25 mouse cellular contexts compared by ENCODE assay signal in the genomic region with DNA sequence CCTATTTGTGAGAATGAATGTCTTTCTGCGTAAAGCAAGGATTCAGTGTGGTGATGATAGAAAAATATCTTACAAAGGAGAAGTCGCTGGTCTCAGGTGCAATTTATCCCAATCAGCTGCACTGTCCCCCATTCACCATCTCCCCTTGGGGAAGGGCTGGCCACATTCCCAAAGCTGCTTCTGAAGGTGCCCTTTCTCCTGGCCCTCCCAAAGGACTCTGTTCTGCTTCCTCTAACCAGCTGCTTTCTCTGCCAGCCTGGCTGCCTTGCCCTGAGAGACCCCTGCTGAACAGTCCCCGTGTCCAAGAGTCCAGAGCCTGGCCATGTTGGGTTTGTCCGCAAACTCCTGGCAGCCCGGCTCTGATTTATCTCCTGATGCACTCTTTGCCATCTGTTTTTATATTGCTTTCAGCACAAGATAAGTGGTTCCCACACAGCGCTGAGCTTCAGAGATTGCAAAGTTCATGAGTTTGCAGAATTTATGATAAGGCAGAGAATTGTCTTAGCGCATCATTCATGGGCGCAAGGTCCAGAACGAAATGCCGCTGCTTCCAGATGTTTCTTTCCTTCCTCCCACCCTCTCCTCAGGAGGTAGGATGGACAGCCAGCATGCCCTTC.
DNase-seq lines count a peak whose midpoint lies in the region; ATAC-seq and TF ChIP-seq lines count a peak whose summit lies in the region.
"Had no signal": no experiment of that assay in that cellular context is flagged by ENCODE, and none has a peak within 500 bp of the region (broad histone marks: within the 10 kb centered on the region; RNA-seq: fewer than 3 reads in every experiment).

No protein-coding gene starts in this region.

- TF ChIP-seq CTCF in left cerebral cortex, adult 2 months (IDR thresholded peaks at IDR 0.05): no peak

- intact Hi-C loops in left cerebral cortex, adult 2 months (cut with DNase I): no loop called here
- intact Hi-C loops in left cerebral cortex, postnatal 10 days (cut with DNase I): no loop called here

- H3K27ac ChIP-seq in left cerebral cortex, adult 2 months: peak overlapping the region; percentile 50; the same call in 1 of the 2 replicates
- H3K27ac ChIP-seq: embryonic facial prominence, embryonic 12.5 days; embryonic facial prominence, embryonic 15.5 days; gastrocnemius, adult 2 months; heart, embryonic 13.5 days; hindbrain, embryonic 15.5 days; intestine, embryonic 15.5 days had no signal

- H3K4me3 ChIP-seq in left cerebral cortex, adult 2 months: no peak overlapping the region
- H3K4me3 ChIP-seq: embryonic facial prominence, embryonic 12.5 days; embryonic facial prominence, embryonic 15.5 days; gastrocnemius, adult 2 months; heart, embryonic 13.5 days; hindbrain, embryonic 15.5 days; intestine, embryonic 15.5 days had no signal

- peak; percentile 34 to 37 for DNase-seq in cerebellum, postnatal 14 days
- no peak for DNase-seq in cerebellum, adult 11 months
- no peak for DNase-seq in frontal cortex, postnatal 14 days (ENCODE audit: low spot score in 2 of 2)
- DNase-seq in left cerebral cortex, adult 2 months (ENCODE audit: extremely low spot score in 1 of 2, low spot score in 2 of 2): no peak
- DNase-seq in left cerebral cortex, postnatal 10 days (ENCODE audit: extremely low spot score in 1 of 2, low spot score in 2 of 2): no peak
- DNase-seq in ovary, adult 18-20 months (ENCODE audit: low spot score): peak; percentile 11
- DNase-seq in ovary, postnatal 10 days (ENCODE audit: low spot score): no peak
- DNase-seq: adrenal gland, postnatal 10 days; adrenal gland, postnatal 36 days; B cell, adult 2 months; cerebellum, adult 2 months; cerebellum, adult 9-11 months; gastrocnemius, adult 2 months; gastrocnemius, postnatal 14 days; heart, adult 11 months; heart, postnatal 14 days; heart, postnatal 4 days; kidney, adult 11 months had no signal

- ATAC-seq in frontal cortex, adult (ENCODE audit: low TSS enrichment): 0 out of 2 replicates have a peak, but pooled peaks have one; percentile 52
- ATAC-seq: intestine, embryonic 15.5 days; Patski had no signal

Comparison
In these comparisons a context has a peak if more than half of its experiments do, and no peak if none do; other contexts are left out.
1. DNase-seq: peak in cerebellum, postnatal 14 days (2 of 2) and ovary, adult 18-20 months (single experiment); none in cerebellum, adult 11 months (single experiment), frontal cortex, postnatal 14 days (0 of 2), left cerebral cortex, adult 2 months (0 of 2), left cerebral cortex, postnatal 10 days (0 of 2) and ovary, postnatal 10 days (single experiment).